Mouse (Mus musculus) hindbrain, embryonic 11.5 days (tissue): Measurements from ENCODE around the gene Fam126b. TPM values are rescaled to one million over a fixed set of nuclear protein-coding genes. Genes with fewer than 3 reads are reported as not detected.
"Not testable (repeated sequence)": the region's sequence is repeated elsewhere in the genome, so short reads cannot be mapped to it uniquely, and the experiment has no call there.

Experiments used
- ATAC-seq: fragments of 200-750 bp; cut with Nextera tagmentation; 2 replicates; pipeline ENCODE4 v1.8.0; 2017; ENCODE audit warnings: mild to moderate bottlenecking, moderate TSS enrichment, moderate library complexity; ENCODE audit not compliant: low FRiP score
- DNase-seq: peaks from one replicate; pipeline ENCODE4 v3.0.0-alpha.2; 2015; ENCODE audit warnings: low spot score
- H3K27ac ChIP-seq: fragments of 300-500 bp; sonication (generic); 2 replicates; pipeline ENCODE4 v1.5.1; 2014; ENCODE audit warnings: mild to moderate bottlenecking, low read depth, low read length
- H3K27me3 ChIP-seq: fragments of 300-500 bp; sonication (generic); 2 replicates; pipeline ENCODE4 v1.6.1; 2014; ENCODE audit warnings: mild to moderate bottlenecking, low read length, moderate library complexity, mixed read lengths; ENCODE audit not compliant: control insufficient read depth, insufficient read depth
- H3K36me3 ChIP-seq: fragments of 300-500 bp; sonication (generic); 2 replicates; pipeline ENCODE4 v1.6.1; 2014; ENCODE audit warnings: mild to moderate bottlenecking, low read length, moderate library complexity, mixed read lengths; ENCODE audit not compliant: control insufficient read depth, insufficient read depth
- H3K4me1 ChIP-seq: fragments of 300-500 bp; sonication (generic); replicated peaks from 2 replicates; pipeline ENCODE4 v1.6.1; 2014; ENCODE audit warnings: low read length, mixed read lengths; ENCODE audit not compliant: control insufficient read depth, insufficient read depth
- H3K4me2 ChIP-seq: fragments of 300-500 bp; sonication (generic); replicated peaks from 2 replicates; pipeline ENCODE4 v1.6.1; 2014; ENCODE audit warnings: mild to moderate bottlenecking, low read depth, low read length
- H3K4me3 ChIP-seq: fragments of 300-500 bp; sonication (generic); 2 replicates; pipeline ENCODE4 v1.5.1; 2014; ENCODE audit warnings: low read depth, low read length
- H3K9ac ChIP-seq: fragments of 300-500 bp; sonication (generic); 2 replicates; pipeline ENCODE4 v1.6.1; 2014; ENCODE audit warnings: low read depth, low read length
- H3K9me3 ChIP-seq: fragments of 300-500 bp; sonication (generic); 2 replicates; pipeline ENCODE4 v1.6.1; 2016; ENCODE audit warnings: low read length; ENCODE audit not compliant: control insufficient read depth
- WGBS: fragments of 180-500 bp; shearing (Covaris S2); extraction: QIAGEN DNeasy Blood & Tissue Kit; methylation state at CpG from one replicate; pipeline ENCODE4 v1.1.7; 2014; 5-methylcytosine and 5-hydroxymethylcytosine counted together
- polyA plus RNA-seq: library from polyadenylated mRNA; unstranded; fragments of >200 nt; fragmentation: Nextera tagmentation; extraction: Ambion mirVana; gene quantifications from 2 replicates; pipeline ENCODE4 v1.2.1, GENCODE M21; 2014

Fam126b gene
- polyA plus RNA-seq, 1 experiment from 2014 or later, result 9.1 TPM

DNA sequence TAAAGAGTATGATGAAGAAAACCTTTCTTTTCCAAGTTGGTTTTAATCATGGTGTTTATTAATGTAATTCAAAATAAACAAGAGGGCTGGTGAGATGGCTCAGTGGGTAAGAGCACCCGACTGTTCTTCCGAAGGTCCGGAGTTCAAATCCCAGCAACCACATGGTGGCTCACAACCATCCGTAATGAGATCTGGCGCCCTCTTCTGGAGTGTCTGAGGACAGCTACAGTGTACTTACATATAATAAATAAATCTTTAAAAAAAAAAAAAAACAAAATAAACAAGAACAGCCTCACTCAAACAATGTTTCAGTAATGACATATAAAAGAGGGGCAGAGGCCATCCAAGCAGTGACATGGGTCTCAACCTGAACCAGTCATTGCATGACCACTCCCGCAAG, 25.8 kb downstream of the Fam126b start:
- 88% methylated on average over 6 of the region's 6 CpGs for WGBS
- H3K4me3 ChIP-seq, H3K9me3 ChIP-seq, H3K27me3 ChIP-seq, H3K36me3 ChIP-seq, H3K9ac ChIP-seq, DNase-seq, ATAC-seq, H3K4me1 ChIP-seq, H3K4me2 ChIP-seq, H3K27ac ChIP-seq: not testable (repeated sequence)

DNA sequence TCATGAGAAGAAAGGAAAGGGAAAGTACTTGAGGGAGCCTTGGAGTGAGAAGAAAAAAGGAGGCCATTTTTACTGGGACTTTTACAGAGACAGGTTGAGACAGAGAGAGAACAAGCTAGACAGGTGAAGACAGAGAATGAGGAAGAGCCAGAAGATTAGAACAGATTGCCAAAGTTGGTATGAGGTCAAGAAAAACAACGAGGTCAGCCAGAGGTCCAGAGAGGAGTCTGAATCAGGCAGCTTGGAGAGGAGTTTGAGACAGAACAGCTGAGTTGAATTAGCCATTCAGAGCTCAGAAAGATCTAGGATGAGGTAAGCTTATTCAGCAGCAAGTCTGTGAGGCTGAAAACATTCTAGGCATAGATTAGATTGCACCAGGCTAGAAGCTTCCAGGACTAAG, 44.7 kb downstream of the Fam126b start:
- no peak for DNase-seq
- Histone ChIP-seq H3K9ac (no peak overlapping the region), H3K4me3 (no peak overlapping the region), H3K9me3 (no peaks in the 10 kb centered on the region), H3K4me1 (no peaks in the 10 kb centered on the region), H3K27ac (no peak overlapping the region), H3K4me2 (no peak overlapping the region), H3K36me3 (no peaks in the 10 kb centered on the region), H3K27me3 (no peaks in the 10 kb centered on the region)
- ATAC-seq, result no peak
- 86% methylated on average over 1 of the region's 1 CpGs for WGBS

DNA sequence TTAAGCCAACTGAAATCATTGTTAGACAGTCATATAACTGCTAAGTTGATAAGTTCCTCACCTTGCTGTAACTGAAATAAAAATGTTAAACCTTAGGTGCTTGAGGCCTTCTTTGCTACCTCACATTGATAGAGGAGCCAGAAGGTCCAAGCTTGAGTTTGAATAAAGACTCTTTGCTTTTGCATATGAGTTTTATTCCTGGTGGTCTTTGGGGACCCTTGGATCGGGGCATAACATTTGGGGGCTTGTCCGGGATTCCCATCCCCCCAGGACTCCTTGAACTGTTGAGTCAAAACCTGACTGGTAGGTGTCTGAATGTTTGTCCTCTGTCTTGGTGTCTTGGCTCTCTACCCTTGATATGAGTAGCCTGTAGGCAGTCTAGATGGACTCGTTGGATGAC, 78.9 kb downstream of the Fam126b start:
- H3K27me3 ChIP-seq, result no peaks in the 10 kb centered on the region
- WGBS, result 96% methylated on average over 3 of the region's 3 CpGs
- H3K4me3 ChIP-seq, result no peak overlapping the region
- DNase-seq (peak; percentile 14), ATAC-seq (no peak)
- H3K4me1 ChIP-seq, result no peaks in the 10 kb centered on the region
- no peak overlapping the region for H3K9ac ChIP-seq
- H3K4me2 ChIP-seq, result no peak overlapping the region
- H3K27ac ChIP-seq, result no peak overlapping the region
- H3K9me3 ChIP-seq, result peaks cover 9% of the 10 kb centered on the region; the same call in 1 of the 2 replicates
- H3K36me3 ChIP-seq, result no peaks in the 10 kb centered on the region

DNA sequence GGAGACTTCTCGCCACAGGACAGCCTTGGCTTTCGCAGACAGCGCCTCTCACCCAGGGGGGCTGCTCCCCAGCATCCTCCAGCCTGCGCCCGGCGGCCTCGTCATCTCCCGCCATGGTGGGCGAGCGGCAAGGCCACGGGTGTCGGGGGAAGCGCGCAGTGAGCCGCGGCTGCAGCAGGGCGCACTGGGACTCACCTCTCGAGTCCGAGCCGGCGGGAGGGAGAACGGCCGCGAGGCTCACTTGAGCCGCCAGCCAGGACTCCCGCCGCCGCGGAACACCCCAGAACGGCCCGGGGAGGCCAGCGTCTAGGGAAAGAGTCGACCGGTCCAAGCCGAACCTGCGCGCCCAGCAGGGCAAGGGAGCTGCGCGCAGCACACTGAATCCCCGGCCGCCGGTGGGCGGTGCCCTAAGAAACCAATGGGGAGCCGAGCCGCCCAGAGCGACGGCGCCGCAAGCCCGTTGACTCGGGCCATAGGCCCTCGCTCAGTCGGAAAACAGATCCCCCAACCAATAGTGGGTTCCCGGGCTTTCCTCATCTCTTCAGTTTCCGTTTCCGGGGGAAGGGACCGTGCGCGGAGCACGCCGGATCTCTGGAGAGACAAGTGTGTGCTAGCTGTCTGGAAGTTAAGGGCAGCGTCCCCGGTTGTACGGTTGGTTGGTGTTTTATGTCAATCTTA, 81.4 kb downstream of the Fam126b start, which contains the start of gene Orc2:
TSS of gene Orc2 (minus strand) at position 533 of the 678 bp plus-strand sequence.
- peak; percentile 93 for DNase-seq
- whole genome bisulfite sequencing, result under 1% methylated on average over 61 of the region's 64 CpGs
- Histone ChIP-seq H3K36me3 (no peaks in the 10 kb centered on the region), H3K9ac (peak within 1 kb of the TSS; percentile 92), H3K4me2 (peak within 1 kb of the TSS; percentile 84), H3K4me1 (no peaks in the 10 kb centered on the region), H3K4me3 (peak within 1 kb of the TSS; percentile 95), H3K9me3 (peaks cover 9% of the 10 kb centered on the region; the same call in 1 of the 2 replicates), H3K27ac (peak within 1 kb of the TSS; percentile 76), H3K27me3 (no peaks in the 10 kb centered on the region)
- ATAC-seq, result peak; percentile 100

DNA sequence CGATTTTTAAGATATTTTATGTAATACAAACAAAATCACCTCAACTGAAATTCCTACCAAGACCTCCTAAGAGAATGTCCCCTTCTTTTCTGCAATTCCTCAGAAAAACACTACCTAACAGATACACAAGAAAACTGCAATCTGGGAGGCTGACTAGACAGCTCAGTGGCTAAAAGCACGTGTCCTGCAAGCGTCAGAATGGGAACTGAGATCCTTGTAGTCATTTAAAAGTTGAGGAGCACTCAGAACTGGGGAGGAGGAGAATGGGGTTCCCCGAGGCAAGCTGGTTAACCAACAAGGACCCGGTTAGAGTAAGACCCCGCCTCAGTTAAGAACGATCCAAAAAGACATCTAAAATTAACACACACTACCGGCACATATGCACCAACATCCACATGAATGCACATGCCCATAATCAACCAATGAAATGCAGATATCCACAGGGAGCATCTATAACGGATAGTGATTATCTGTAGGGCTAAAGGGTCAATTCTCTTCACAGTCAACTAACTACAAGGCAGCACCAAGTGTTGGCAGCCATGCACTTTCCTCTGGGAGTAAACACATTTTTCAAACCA, 82.2 kb downstream of the Fam126b start:
- Histone ChIP-seq H3K9ac (peak overlapping the region; percentile 92), H3K9me3 (peaks cover 9% of the 10 kb centered on the region; the same call in 1 of the 2 replicates), H3K27ac (no peak overlapping the region; the same call in 1 of the 2 replicates), H3K4me2 (peak overlapping the region; percentile 84), H3K36me3 (no peaks in the 10 kb centered on the region), H3K4me3 (peak overlapping the region; percentile 95), H3K27me3 (no peaks in the 10 kb centered on the region), H3K4me1 (no peaks in the 10 kb centered on the region)
- peak; percentile 1; the same call in 1 of the 2 replicates for ATAC-seq
- WGBS, result 35% methylated on average over 9 of the region's 9 CpGs
- no peak for DNase-seq

DNA sequence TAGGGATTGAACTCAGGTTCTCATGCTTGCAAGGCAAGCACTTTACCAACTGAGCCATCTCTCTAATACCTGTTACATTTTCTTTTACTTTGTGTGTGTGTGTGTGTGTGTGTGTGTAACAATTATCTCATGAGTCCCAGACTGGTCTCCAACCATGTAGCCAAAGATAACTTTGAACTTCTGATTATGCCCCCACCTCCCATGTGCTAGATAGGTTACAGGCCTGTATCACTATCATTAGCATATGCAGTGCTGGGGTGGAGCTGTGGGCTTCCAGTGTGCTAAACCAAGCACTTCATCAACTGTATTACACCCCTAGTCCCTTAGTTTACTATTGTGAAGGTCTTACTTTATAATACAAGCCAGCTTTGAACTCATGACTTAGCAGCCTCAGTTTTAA, 83.0 kb downstream of the Fam126b start:
- no peak overlapping the region for H3K4me2 ChIP-seq
- no peak overlapping the region for H3K4me3 ChIP-seq
- H3K27me3 ChIP-seq, result no peaks in the 10 kb centered on the region
- DNase-seq (no peak), ATAC-seq (no peak)
- H3K9me3 ChIP-seq, result peaks cover 9% of the 10 kb centered on the region; the same call in 1 of the 2 replicates
- H3K9ac ChIP-seq, result no peak overlapping the region
- H3K27ac ChIP-seq, result no peak overlapping the region
- no peaks in the 10 kb centered on the region for H3K4me1 ChIP-seq
- no peaks in the 10 kb centered on the region for H3K36me3 ChIP-seq

DNA sequence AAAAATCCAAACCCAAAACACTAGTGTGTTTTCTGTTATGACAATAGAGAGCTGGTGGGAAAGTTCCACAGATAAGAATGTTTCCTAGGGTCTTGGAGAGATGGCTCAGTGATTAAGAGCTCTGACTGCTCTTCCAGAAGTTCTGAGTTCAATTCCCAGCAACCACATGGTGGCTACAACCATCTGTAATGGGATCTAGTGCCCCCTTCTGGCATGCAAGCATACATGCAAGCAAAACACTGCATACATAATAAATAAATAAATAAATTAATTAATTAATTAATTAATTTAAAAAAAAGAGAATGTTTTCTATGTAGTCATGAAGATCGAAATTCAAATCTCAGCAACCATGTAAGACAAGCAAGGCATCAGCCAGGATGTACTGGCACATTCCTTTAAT, 87.4 kb downstream of the Fam126b start:
- DNase-seq (no peak), ATAC-seq (no peak)
- Histone ChIP-seq H3K4me3 (no peak overlapping the region), H3K36me3 (peaks cover 5% of the 10 kb centered on the region; the same call in 1 of the 2 replicates), H3K9me3 (no peaks in the 10 kb centered on the region), H3K27me3 (no peaks in the 10 kb centered on the region), H3K9ac (no peak overlapping the region), H3K4me1 (no peaks in the 10 kb centered on the region), H3K27ac (no peak overlapping the region), H3K4me2 (no peak overlapping the region)
- 96% methylated on average over 1 of the region's 1 CpGs for WGBS

DNA sequence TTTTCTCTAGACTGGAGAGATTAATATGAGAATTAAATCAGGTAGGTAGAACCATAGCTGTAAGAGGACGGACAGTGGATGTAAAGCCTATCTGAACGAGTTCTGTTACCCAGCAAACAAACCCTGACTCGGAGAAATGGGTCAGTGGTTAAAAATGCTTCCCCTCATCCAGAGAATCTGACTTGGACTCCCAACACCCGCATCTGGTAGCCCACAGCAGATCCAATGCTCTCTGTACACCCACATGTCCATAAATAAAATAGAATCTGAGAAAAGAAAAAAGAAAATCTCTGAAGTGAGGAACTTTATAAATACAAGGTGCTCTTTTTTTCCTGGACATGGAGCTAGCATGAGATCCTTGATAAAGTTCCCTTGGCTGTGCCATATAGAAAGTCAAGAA, 88.4 kb downstream of the Fam126b start:
- WGBS, result 96% methylated on average over 4 of the region's 4 CpGs
- H3K4me1 ChIP-seq, result no peaks in the 10 kb centered on the region
- no peak overlapping the region for H3K9ac ChIP-seq
- peaks cover 6% of the 10 kb centered on the region; the same call in 1 of the 2 replicates for H3K36me3 ChIP-seq
- DNase-seq (no peak), ATAC-seq (no peak)
- no peaks in the 10 kb centered on the region for H3K27me3 ChIP-seq
- no peaks in the 10 kb centered on the region for H3K9me3 ChIP-seq
- no peak overlapping the region for H3K4me2 ChIP-seq
- H3K27ac ChIP-seq, result no peak overlapping the region
- no peak overlapping the region for H3K4me3 ChIP-seq

DNA sequence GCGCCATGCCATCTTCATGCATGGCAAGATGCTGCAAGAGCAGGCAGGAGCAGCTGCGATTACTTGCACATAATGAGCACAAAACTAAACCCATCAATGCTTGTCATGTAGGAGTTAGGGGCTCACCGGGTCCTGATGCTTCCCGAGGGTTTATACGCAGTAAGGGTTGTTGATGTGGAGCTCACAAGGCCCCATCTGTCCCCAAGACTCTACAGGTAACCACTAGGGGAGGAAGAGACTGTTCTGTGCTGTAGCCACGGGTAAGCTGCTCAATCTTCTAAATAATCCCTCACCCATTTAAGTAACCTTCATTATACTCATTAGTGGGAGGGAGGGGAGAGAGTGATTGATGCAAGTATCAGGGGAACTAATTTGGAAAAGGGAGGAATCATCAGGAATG, 90.5 kb downstream of the Fam126b start:
- Histone ChIP-seq H3K4me1 (no peaks in the 10 kb centered on the region), H3K4me2 (no peak overlapping the region), H3K36me3 (peaks cover 9% of the 10 kb centered on the region; the same call in 1 of the 2 replicates), H3K9ac (no peak overlapping the region), H3K4me3 (no peak overlapping the region), H3K27me3 (no peaks in the 10 kb centered on the region), H3K9me3 (no peaks in the 10 kb centered on the region), H3K27ac (no peak overlapping the region)
- 92% methylated on average over 6 of the region's 6 CpGs for WGBS
- DNase-seq (no peak), ATAC-seq (no peak)
